Mouse (Mus musculus) embryonic facial prominence, embryonic 14.5 days (tissue): ENCODE data around the gene Agap2. TPM values are rescaled to one million over a fixed set of nuclear protein-coding genes. Genes with fewer than 3 reads are reported as not detected.
A peak's percentile ranks its signal among the peaks of the same experiment; 100 is the strongest.

Experiments used
- ATAC-seq: fragments of 200-750 bp; cut with Nextera tagmentation; 2 replicates; pipeline ENCODE4 v1.8.0; 2017; ENCODE audit warnings: low read depth, moderate number of reproducible peaks, moderate TSS enrichment
- DNase-seq: peaks from one replicate; pipeline ENCODE4 v3.0.0-alpha.2; 2015; ENCODE audit warnings: low spot score
- H3K27ac ChIP-seq: fragments of 300-500 bp; sonication (generic); replicated peaks from 2 replicates; pipeline ENCODE4 v1.5.1; 2014; ENCODE audit warnings: low read depth, mild to moderate bottlenecking, low read length, moderate library complexity
- H3K27me3 ChIP-seq: fragments of 300-500 bp; sonication (generic); replicated peaks from 2 replicates; pipeline ENCODE4 v1.6.1; 2014; ENCODE audit warnings: low read length; ENCODE audit not compliant: control insufficient read depth, insufficient read depth
- H3K36me3 ChIP-seq: fragments of 300-500 bp; sonication (generic); 2 replicates; pipeline ENCODE4 v1.6.1; 2014; ENCODE audit warnings: low read length, mixed read lengths; ENCODE audit not compliant: control insufficient read depth, insufficient read depth
- H3K4me1 ChIP-seq: fragments of 300-500 bp; sonication (generic); 2 replicates; pipeline ENCODE4 v1.6.1; 2014; ENCODE audit warnings: antibody characterized with exemption, low read length; ENCODE audit not compliant: control insufficient read depth, insufficient read depth
- H3K4me2 ChIP-seq: fragments of 300-500 bp; sonication (generic); 2 replicates; pipeline ENCODE4 v1.6.1; 2014; ENCODE audit warnings: low read depth, mild to moderate bottlenecking, low read length, moderate library complexity, mixed read lengths
- H3K4me3 ChIP-seq: fragments of 300-500 bp; sonication (generic); 2 replicates; pipeline ENCODE4 v1.5.1; 2014; ENCODE audit warnings: low read depth, mild to moderate bottlenecking, low read length
- H3K9ac ChIP-seq: fragments of 300-500 bp; sonication (generic); 2 replicates; pipeline ENCODE4 v1.6.1; 2014; ENCODE audit warnings: low read depth, mild to moderate bottlenecking, low read length, moderate library complexity, mixed read lengths
- H3K9me3 ChIP-seq: fragments of 300-500 bp; sonication (generic); 2 replicates; pipeline ENCODE4 v1.6.1; 2016; ENCODE audit warnings: low read length; ENCODE audit not compliant: control insufficient read depth
- WGBS: fragments of 180-500 bp; shearing (Covaris S2); extraction: QIAGEN DNeasy Blood & Tissue Kit; methylation state at CpG from one replicate; pipeline ENCODE4 v1.1.7; 2014; 5-methylcytosine and 5-hydroxymethylcytosine counted together
- polyA plus RNA-seq: library from polyadenylated mRNA; unstranded; fragments of >200 nt; fragmentation: Nextera tagmentation; extraction: Ambion mirVana; gene quantifications from 2 replicates; pipeline ENCODE4 v1.2.1, GENCODE M21; 2014

The Agap2 gene
- polyA plus RNA-seq, 1 experiment from 2014 or later = 0.45 TPM

- Histone ChIP-seq H3K4me1 (peaks cover 14% of the 10 kb centered on the region), H3K27ac (no peak overlapping the region), H3K4me2 (no peak overlapping the region), H3K9me3 (no peaks in the 10 kb centered on the region), H3K4me3 (no peak overlapping the region), H3K9ac (no peak overlapping the region), H3K27me3 (peaks cover 65% of the 10 kb centered on the region), H3K36me3 (0 out of 2 replicates have a peak, but pooled peaks cover 7% of the 10 kb centered on the region)
- ATAC-seq = no peak
- no peak for DNase-seq
- WGBS = 82% methylated on average over 9 of the region's 9 CpGs
Observed at GRCm38 (mm10) chr10:127085052-127085451, 10.0 kb downstream of the Agap2 start.

- Histone ChIP-seq H3K27me3 (peaks cover 65% of the 10 kb centered on the region), H3K9ac (no peak overlapping the region), H3K4me2 (no peak overlapping the region), H3K4me3 (no peak overlapping the region), H3K27ac (no peak overlapping the region), H3K36me3 (0 out of 2 replicates have a peak, but pooled peaks cover 7% of the 10 kb centered on the region), H3K9me3 (no peaks in the 10 kb centered on the region), H3K4me1 (peaks cover 14% of the 10 kb centered on the region)
- no peak for DNase-seq
- ATAC-seq = no peak
- 68% methylated on average over 6 of the region's 6 CpGs for WGBS
Observed at GRCm38 (mm10) chr10:127085633-127086032, 10.5 kb downstream of the Agap2 start.

GRCm38 (mm10) chr10:127090560-127091411, 15.7 kb downstream of the Agap2 start:
- peak; percentile 50 for DNase-seq
- H3K27ac ChIP-seq = no peak overlapping the region

GRCm38 (mm10) chr10:127091507-127092396, 16.7 kb downstream of the Agap2 start:
- ATAC-seq = peak; percentile 30; the same call in 1 of the 2 replicates
- H3K27ac ChIP-seq = no peak overlapping the region
- H3K4me1 ChIP-seq = peaks cover 13% of the 10 kb centered on the region
- peak overlapping the region; percentile 33 for H3K4me3 ChIP-seq
- H3K9me3 ChIP-seq = no peaks in the 10 kb centered on the region
- H3K4me2 ChIP-seq = peak overlapping the region; percentile 52
- H3K9ac ChIP-seq = peak overlapping the region; percentile 40
- peaks cover 60% of the 10 kb centered on the region for H3K27me3 ChIP-seq
- 0 out of 2 replicates have a peak, but pooled peaks cover 13% of the 10 kb centered on the region for H3K36me3 ChIP-seq
- 4% methylated on average over 23 of the region's 51 CpGs for WGBS
- DNase-seq = peak; percentile 47

More at GRCm38 (mm10) chr10:127090560-127091411, 15.7 kb downstream of the Agap2 start:
- Histone ChIP-seq H3K9me3 (no peaks in the 10 kb centered on the region), H3K4me2 (peak overlapping the region; percentile 52), H3K4me1 (peaks cover 13% of the 10 kb centered on the region), H3K27me3 (peaks cover 60% of the 10 kb centered on the region), H3K9ac (peak overlapping the region; percentile 40), H3K4me3 (peak overlapping the region; percentile 33), H3K36me3 (0 out of 2 replicates have a peak, but pooled peaks cover 13% of the 10 kb centered on the region)
- 9% methylated on average over 57 of the region's 57 CpGs for WGBS
- no peak; the same call in 1 of the 2 replicates for ATAC-seq

- Histone ChIP-seq H3K4me1 (peaks cover 13% of the 10 kb centered on the region), H3K4me3 (no peak overlapping the region), H3K4me2 (no peak overlapping the region), H3K27ac (no peak overlapping the region), H3K9me3 (no peaks in the 10 kb centered on the region), H3K36me3 (peaks cover 17% of the 10 kb centered on the region), H3K9ac (no peak overlapping the region), H3K27me3 (peaks cover 53% of the 10 kb centered on the region)
- ATAC-seq = no peak
- WGBS = 56% methylated on average over 4 of the region's 4 CpGs
- DNase-seq = no peak
Observed at GRCm38 (mm10) chr10:127092742-127093141, 17.7 kb downstream of the Agap2 start.

- peak; percentile 19 for ATAC-seq
- H3K4me2 ChIP-seq = no peak overlapping the region
- H3K4me1 ChIP-seq = peaks cover 13% of the 10 kb centered on the region
- peak; percentile 65 for DNase-seq
- no peak overlapping the region for H3K27ac ChIP-seq
- no peaks in the 10 kb centered on the region for H3K9me3 ChIP-seq
- H3K4me3 ChIP-seq = no peak overlapping the region
- no peak overlapping the region for H3K9ac ChIP-seq
- 27% methylated on average over 7 of the region's 7 CpGs for WGBS
- H3K36me3 ChIP-seq = peaks cover 30% of the 10 kb centered on the region
- peaks cover 41% of the 10 kb centered on the region for H3K27me3 ChIP-seq
Observed at GRCm38 (mm10) chr10:127094382-127094802, 19.3 kb downstream of the Agap2 start.

GRCm38 (mm10) chr10:127098514-127098913, 23.4 kb downstream of the Agap2 start:
- no peaks in the 10 kb centered on the region for H3K4me1 ChIP-seq
- no peaks in the 10 kb centered on the region for H3K9me3 ChIP-seq
- no peak overlapping the region for H3K27ac ChIP-seq
- 77% methylated on average over 20 of the region's 20 CpGs for WGBS
- no peak overlapping the region for H3K9ac ChIP-seq
- H3K36me3 ChIP-seq = peaks cover 42% of the 10 kb centered on the region
- DNase-seq (no peak), ATAC-seq (no peak)
- H3K27me3 ChIP-seq = no peaks in the 10 kb centered on the region
- H3K4me2 ChIP-seq = no peak overlapping the region
- H3K4me3 ChIP-seq = no peak overlapping the region

GRCm38 (mm10) chr10:127099191-127099590, 24.1 kb downstream of the Agap2 start:
- Histone ChIP-seq H3K4me1 (no peaks in the 10 kb centered on the region), H3K36me3 (peaks cover 42% of the 10 kb centered on the region)
- WGBS = 84% methylated on average over 10 of the region's 10 CpGs

More at GRCm38 (mm10) chr10:127099191-127099590, 24.1 kb downstream of the Agap2 start:
- DNase-seq (no peak), ATAC-seq (no peak)
- H3K4me2 ChIP-seq = no peak overlapping the region
- no peak overlapping the region for H3K9ac ChIP-seq
- H3K27ac ChIP-seq = no peak overlapping the region
- no peak overlapping the region for H3K4me3 ChIP-seq
- no peaks in the 10 kb centered on the region for H3K9me3 ChIP-seq
- no peaks in the 10 kb centered on the region for H3K27me3 ChIP-seq
